Mouse (Mus musculus) retina, embryonic 14.5 days (tissue): ENCODE data around the gene Sik2.

Experiments
- DNase-seq: peaks from one replicate; pipeline ENCODE4 v3.0.0-alpha.2; 2015; ENCODE audit warnings: low spot score

Gene Sik2

DNA sequence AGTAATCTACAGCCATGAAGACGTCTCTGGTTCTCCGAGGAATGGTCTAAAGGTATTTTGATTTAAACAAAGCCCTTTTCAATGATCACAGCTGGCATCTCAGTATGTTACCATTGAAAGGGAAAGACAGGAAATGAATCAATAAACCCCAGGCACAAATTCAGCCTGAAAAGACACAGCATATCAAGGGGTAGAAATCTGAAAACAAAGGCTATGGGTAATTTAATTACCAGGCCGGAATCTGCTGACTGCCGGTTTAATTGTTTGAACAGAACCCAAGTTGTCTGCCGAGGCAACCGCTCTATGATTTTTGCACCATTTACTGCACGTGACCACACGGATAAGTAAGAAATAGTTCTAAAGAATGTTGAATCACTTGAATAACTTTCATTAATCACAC is 22.8 kb downstream of the Sik2 start:
- peak; percentile 65 for DNase-seq

DNA sequence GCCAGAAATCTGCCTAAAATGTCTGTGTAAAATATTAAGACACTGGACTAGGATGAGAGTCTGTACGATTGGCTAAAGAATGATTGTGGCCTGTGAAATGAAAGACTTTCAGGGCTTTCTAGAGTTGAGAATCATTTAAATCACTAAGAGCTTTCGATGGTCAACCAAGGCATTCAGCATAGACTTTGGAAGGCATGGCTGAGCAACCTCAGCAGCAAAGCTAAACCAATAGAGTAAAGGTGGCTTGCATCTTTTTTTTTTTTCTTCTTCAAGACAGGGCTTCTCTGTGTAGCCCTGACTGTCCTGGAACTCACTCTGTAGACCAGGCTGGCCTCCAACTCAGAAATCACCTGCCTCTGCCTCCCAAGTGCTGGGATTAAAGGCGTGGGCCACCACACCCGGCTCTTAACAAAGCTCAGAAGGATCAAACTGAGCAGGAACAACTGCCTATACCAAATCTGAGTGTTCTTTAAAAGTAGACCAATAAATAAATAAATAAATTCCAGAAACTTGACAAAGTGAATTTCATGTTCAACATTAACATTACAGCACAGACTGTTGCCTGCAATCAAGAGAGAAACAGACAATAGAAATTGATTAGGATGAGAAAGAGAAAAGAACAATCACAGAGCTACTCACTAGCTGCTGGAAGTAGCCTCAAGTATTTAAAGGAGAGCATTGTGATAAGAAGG is 27.2 kb downstream of the Sik2 start:
- no peak for DNase-seq

DNA sequence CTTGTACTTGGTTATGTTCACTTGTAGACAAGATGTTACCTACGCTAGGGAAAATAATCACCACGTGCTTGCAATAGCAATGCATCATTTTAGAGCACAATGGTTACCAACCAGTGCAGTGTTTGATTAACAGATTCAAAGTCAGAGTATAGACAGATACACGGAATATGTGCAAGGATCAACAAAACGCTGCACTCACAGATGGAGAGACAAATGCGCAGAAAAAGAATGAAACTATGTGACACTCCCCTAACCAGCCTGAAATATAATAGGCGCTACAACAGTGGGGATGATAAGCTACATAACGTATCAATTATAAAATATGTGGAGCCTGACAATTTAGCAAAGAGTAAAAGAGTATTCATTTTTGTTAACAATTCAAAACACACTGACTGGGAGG is 34.2 kb downstream of the Sik2 start:
- DNase-seq = no peak

DNA sequence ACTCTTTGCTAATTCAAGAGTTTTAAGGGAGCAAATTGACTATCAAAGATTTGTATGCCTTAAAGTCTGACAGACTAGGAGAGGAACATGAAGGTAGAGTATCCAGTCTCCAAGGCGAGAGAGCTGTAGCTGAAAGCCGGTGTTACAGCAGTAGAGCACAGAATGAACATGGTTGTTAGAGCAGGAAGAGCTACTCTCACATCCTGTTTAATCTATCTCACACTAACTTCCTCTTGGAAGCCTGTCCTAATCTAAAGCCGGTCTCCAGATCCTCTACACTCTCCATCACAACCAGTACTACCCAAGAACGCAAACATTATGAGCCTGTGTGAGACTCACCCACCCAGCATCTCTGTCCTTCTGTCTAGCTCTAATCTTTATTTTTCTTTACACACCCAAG is 38.5 kb downstream of the Sik2 start:
- no peak for DNase-seq

DNA sequence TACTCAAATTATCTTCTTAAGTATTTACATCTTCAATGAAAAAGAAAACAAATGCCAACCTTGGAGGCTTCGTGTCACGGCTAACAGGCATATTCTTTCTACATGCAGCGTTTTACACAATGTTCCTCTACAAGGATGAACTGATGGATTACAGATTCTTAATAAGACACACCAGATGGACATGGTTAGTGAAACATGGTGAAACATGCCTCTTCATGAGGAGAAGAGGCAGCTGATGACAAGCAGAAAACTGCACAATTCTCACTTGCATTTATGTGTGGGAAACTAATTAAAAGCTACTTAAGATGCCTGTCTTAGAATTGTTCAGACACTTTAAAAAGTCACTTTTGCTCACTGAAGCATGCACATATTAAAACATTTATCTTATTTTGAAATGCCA is 39.6 kb downstream of the Sik2 start:
- DNase-seq = no peak

DNA sequence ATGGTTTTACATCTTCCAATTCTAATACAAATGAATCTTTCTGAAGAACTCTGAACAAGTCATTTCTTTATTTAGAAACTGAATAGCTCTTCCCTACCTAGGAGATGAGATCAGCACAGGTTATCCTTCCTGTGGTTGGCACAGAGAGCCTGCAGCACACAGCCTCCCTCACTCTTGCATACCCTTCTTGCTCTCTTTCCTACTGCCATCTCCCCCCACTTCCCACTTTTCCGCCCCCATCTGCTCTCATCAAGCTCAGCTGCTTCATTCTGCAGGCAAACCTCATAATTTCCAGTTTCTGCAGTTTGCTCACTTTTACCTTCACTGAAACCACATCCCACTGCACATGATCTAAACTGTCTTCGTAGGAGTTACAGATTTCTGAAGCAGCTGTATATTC is 42.6 kb downstream of the Sik2 start:
- no peak for DNase-seq

DNA sequence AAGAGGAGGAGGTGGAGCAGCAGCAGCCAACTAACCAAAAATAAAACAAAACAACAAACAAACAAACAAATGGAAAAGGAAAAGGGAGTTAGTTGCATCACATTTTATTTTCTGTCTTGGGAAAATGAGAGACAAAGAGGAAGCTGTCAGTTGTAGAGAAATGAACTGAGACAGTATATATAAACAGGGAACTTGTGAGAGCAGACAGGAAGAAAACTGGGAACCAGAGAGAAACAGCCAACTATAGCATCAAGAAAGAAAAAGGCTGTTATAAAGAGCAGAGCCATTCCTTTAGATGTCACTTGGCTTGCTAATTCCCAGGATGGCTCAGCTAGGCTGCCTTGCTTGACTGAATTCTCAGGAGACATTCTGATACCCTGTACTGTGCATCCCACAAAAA is 43.5 kb downstream of the Sik2 start:
- no peak for DNase-seq

DNA sequence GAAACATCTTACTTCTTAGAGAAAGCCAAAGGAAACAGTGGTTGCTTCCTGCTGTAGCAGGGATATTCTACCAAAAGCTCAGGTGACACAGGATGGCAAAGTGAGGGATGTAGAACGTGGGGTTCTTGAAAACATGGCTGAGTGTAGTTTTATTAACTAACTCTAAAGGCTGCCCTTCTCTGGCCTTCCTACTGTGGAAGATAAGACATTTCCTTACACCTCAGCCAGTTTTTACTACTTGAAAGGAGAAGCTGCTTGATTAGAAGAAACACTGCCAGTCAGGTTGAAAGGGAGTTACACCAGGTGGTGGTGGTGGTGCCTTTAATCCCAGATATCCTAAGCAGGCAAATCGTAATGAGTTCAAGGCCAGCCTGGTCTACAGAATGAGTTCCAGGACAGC is 44.0 kb downstream of the Sik2 start:
- DNase-seq = no peak

DNA sequence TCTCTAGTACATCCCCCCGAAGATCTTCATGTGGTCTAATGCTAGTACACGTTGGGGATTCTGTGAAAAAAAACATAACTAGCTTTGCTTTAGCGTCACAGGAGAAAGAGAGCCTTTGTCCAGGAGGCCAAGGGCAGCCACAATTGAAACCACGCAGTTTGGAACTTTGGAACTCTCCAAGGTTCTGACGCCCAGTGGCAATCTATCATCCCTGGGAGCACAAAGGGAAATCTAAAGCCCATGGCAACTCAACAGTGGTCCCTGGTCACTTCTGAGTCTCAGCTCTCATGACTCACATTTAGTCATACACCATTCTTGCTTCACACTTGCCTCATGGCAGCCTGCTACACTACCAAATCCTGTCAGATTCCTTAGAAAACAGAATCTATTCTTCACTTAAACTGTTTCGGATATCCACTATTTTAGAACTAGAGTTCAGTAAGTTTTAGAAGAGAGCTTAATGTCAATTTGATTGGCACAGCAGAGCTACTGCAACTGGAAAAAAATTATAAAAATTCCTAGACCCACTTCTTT is 50.9 kb downstream of the Sik2 start:
- peak; percentile 19 for DNase-seq

DNA sequence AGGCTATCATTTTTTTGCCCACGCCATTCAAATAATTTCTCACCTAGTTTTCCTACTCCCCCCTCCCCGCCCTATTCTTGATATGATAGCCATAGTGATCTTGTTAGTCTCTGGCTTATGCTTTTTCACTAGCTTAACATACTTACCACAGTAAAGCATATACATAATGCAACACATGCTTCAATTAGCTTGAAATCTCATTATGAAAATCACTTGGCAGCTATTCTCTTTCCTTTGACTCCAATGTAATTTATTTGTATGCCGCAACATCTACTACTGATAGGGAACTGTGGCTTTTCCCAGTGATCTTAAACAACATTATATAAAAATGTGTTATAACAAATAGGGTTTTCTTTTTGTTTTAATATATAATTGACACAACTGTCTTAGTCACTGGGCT is 53.7 kb downstream of the Sik2 start:
- DNase-seq = no peak

DNA sequence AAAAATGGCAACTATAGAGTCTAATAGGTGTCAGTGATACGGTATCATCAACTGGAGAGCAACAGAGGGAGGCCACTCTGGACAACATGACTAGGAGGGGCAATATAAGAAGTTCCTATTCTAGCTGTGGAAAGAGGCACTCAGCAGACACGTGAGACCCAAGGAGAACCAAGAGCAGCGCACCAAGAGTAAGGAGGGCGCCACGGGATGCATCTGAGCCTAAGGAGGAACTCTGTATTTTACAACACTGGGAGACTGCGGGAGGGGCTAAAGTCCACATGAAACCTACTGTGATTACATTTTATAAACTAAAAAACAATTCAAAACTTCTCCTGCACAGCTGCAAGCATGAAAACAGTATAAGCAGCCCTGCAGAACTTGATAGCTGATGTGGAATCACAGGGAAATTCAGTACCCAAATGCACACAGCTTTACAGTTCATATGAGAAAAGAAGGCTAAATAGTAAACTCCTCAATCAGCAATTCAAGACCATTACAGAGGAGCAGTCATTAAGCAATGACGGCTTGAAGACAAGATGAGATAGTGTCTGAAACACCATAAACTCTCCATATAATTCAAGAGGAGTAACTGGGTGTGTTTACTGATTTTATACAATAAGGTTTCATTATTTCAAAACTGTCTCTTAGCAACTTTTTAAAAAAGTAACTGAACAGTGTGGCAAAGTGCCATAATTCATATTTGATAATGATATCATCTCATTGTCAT is 60.6 kb downstream of the Sik2 start:
- DNase-seq = no peak

DNA sequence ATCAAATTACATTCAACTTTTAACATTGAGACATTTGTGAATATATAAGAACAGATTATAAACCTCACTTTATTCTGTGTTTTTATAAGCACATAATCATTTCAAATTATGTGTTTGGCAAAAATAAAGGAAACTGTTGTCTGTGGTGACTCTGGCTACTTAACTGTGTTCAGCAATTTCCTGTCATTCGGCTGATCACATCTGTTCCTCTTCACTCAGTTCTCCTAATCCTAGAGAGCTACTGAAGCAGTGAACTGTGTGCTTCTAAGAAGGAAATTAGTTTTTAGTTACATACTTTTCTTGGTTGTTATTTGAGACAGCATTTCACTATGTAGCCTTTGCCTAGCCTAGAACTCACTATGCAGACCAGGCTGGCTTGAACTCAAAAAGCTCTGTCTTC is 62.5 kb downstream of the Sik2 start:
- DNase-seq = no peak

DNA sequence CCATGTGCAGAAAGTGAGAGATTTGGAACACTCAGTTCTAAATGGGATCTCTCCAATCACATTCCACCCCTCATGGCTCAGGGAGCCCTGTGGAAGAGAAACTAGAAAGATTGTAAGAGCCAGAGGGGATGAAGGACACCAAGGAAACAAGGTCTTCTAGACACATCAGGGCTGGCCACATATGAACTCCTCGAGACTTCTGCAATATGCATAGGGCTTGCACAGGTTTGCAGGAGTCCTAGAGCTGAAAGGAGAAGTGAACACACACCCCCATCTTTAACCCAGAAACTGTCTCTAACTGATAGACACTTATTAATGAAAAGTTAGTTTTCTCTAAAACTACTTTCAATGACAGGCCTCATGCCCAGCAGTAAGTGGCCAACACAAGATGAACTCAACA is 64.0 kb downstream of the Sik2 start:
- DNase-seq = no peak

DNA sequence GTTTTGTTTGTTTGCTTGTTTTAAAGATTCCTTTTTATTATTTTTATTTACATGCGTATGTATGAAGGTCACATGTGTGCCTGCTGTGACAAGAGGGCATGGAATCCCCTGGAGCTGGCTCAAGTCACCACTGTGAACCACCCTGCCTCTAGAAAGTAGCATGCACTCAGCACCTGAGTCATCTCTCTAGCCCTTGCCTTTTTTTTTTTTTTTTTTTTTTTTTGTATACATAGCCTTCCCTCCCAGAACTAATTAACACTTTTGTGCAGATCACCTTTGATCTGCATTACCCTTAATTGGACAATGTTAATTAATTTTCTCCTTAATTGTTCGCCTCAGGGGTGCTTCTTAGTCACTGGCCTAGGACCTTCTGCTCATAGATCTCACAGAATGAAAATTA is 66.2 kb downstream of the Sik2 start:
- no peak for DNase-seq

DNA sequence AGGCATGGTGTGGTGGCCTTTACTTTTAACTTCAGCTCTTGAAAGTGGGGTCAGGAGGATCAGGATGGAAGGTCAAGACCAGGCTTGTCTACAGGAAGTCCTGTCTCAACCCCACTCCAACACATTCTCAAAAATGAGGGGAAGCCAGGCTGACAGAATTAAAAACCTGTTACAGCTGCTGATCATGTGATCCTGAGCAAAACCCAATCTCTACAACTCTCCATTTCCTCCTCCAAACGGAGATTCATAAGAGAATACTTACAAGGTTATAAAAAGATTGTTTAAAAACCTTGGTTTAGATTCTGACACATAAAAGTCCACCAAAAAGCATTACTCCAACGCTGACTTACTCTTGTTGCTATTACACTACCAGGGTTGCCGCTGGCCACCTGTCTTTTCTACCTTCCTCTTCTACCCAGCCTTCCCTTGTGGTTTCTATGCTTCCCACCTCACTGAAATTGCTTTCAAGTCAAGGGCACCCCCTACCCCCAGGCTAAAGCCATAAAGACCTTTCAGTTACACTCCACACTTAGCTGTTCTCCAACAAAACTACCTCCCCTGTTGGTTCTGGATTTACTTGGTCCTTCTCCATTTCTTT is 67.0 kb downstream of the Sik2 start:
- no peak for DNase-seq

DNA sequence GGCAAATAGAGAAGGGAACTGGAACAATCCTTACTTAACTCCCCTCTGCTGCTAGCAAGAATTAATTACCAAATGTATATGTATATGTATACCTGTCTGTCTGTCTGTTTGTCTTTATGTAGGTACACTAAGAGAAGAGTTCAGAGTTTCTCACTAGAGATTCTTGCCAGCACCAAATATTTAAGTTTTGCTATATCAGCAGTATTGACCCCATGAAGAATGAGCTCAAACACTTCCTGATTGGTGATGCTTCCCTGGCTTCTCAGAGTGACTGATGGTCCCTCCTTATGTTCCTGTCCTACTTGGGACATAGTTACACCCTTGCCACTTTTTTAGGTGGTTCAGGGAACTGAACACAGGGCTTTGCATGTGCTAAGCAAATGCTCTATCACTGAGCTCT is 78.9 kb downstream of the Sik2 start:
- DNase-seq = no peak

DNA sequence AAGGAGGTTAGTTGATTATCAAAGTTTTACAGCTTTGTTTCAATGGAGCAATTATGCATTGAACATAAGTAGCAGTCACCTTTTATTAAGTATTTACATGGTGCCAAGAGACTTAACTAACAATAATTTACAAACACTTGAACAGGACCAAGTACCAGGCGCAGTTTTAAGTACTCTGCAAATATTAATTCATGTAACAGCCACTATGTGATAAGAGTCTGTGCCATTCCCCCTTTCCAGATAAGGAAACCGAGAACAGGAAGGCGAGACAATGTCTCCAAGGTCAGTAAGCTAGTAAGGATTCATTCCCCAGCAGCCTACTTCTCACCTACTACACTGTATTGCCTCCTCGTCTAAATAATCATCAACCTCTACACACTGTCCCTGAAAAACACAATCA is 83.1 kb downstream of the Sik2 start:
- DNase-seq = no peak

DNA sequence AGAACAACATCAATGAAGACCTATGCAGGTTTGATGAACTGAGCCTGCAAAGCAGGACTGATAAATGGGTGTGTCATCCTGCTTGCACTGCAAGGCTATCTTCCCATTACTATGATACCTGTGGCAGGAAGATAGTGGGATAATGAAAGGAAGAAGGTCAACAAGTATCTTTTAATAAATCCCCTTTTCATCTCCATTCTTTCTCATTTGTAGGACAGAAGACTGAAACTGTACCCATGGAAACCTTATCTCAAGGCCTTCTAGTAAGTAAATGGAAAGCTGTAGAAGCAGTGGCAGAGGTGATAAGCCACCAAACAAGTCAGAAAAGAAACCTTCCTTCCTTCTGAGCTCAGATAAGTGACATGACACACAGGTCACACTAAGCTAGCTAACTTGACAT is 84.4 kb downstream of the Sik2 start:
- no peak for DNase-seq

DNA sequence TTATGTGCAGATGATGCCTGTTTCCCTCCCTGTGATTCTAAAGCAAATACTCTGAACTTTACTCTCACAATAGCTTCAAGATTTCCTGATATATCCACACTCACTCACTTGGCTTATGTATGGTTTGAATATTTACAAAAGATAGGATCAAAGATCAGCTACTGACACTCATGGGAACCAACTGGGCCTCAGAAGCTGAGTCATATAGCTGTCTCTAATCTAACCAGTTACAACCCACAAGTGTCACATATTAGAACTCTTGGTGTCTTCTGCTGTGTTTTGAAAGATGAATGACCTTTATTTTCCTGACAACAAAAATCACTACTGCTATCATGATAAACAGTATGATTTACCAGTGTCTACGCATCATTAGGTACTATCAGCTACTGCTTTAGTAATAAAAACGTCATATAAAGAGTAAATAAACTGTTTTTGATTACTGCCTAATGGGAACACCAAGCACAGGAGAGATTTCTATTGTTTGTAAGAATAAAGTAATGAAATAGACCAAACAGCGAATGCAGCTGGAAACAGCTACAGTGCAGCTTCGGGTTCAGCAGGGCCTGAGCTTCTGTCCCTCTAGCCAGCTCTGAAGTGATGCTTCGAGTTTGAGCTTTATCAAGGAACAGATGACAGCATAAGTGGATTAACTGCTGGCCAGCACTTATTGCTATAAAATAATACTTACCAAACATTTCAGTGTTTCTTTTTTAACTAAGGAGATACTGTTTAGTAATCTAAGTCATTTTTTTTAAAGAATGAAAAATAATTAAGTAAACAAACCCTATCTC is 86.3 kb downstream of the Sik2 start:
- no peak for DNase-seq

DNA sequence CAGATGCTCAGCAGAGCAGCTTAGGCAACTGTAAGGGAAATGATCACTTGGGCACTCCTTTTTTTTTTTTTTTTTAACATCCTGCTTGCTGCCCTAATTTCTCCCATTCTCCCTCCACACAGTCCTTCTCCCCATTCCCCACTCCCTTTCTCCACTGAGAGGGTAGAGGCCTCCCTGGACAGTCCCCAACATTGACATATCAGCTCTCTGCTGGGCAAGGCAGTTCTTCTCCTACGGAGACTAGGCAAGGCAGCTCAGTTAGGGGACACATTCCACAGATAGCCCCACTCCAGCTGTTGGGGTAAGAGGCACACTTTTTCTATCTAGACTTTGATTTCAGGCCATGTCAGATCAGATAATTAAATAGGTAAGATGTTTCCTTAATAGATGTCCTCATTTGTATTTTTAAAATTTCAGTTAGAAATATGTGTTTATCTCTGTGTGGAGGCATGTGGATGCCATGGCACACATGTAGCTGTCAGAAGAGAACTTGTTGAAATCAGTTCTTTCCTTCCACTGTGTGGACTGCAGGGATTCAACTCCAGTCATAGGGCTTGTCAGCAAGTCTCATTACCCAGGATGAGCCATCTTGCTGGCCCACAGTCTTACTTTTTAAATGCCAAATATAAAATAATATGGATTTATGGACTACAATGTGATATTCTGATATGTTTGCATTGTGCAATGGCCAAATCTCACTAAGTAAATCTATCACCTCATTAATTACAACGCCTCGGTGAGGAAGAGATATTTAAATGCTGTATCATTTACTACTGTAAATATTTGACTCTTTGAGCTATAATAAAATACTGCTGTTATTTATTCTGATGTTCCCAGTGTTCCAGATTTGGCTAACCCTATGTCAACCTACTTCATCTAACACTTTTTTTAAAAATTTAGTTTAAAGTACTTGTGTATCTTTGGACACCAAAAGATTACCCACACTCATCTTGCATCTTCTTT is 87.7 kb downstream of the Sik2 start:
- no peak for DNase-seq

DNA sequence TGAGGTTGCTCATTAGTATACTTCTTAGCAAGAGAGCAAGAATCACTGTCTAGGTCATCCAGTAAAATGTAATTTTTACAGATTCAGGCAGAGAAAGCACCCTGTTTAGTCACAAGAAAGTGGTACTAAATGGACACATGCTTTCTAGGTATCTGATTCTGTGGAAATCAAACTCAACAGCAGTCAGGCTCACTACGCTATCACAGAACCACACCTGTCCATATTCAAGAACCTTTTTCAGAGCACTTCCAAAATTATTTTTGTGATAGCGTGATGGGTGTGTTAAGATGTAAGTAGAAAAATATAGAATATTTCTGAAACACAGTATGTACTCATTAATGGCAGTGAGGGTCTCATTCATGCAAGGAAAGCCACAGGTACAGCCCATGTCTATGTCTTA is 89.3 kb downstream of the Sik2 start:
- no peak for DNase-seq
